Mouse (Mus musculus) spleen, adult 10 weeks (tissue): Measurements from ENCODE around the gene Slc5a2. TPM values are rescaled to one million over a fixed set of nuclear protein-coding genes. Genes with fewer than 3 reads are reported as not detected.

Source experiments
- polyA plus RNA-seq: library from polyadenylated mRNA; stranded (reverse); fragments of 350-450 nt; fragmentation: Illumina TruSeq; extraction: RNeasy Lipid Tissue Mini Kit (QIAGEN cat#74804); gene quantifications from one replicate; pipeline ENCODE4 v1.2.3, GENCODE M21; 2015; ENCODE audit warnings: low replicate concordance; ENCODE audit not compliant: insufficient read depth

Slc5a2 gene
- not detected for polyA plus RNA-seq

DNA sequence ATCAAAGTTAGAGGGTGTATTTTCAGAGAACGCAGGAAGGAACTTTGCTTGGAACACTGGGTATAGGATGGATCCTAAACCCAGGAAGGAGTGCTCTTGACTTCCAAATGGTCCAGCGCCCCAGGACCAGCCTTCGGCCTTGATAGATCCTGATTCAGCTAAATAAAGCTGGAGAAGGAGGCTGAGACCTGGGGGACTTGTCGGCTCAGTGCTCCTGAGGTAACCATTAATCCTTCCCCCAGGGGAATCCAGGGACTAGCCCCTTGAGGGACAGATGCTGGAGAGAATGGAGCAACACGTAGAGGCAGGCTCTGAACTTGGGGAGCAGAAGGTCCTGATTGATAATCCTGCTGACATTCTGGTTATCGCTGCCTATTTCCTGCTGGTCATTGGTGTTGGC, at the start of gene Slc5a2:
Gene Slc5a2, plus strand, starts transcription at position 247 of the 400 bp plus-strand sequence.

DNA sequence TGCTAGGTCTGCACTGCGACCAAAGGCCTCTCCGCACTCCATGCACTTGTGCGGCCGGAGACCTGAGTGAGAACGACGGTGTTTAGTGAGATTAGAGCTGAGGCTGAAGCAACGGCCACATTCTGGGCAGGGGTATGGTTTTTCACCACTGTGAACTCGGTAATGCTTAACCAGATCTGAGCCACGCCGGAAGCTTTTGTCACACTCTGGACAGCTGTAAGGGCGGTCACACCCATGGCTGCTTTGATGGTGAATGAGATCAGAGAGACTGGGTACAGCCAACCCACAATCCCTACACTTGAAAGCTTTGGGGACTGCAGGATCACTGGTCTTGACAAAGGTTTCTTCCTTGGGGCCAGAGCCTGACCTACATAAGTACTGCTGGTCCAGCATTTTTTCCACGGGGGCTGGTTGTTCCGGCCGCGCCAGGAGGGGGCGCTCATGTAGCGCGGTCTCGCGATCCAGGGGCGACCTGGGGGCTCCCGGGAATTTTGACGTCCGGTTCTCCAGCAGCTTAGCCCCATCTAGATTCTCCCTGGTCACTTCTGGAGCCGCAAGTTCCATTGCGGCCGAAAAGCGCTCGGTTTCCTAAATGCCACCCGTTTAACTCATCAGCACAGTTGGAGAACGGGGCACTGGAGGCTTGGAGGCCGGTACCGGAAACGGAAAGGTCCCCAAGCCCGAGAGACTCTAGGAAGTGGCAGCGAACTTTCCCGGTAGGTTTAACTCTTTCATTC, 28.4 kb upstream of the Slc5a2 start, which contains the start of gene Armc5:
Gene Armc5, plus strand, starts transcription at position 487 of the 737 bp plus-strand sequence.

DNA sequence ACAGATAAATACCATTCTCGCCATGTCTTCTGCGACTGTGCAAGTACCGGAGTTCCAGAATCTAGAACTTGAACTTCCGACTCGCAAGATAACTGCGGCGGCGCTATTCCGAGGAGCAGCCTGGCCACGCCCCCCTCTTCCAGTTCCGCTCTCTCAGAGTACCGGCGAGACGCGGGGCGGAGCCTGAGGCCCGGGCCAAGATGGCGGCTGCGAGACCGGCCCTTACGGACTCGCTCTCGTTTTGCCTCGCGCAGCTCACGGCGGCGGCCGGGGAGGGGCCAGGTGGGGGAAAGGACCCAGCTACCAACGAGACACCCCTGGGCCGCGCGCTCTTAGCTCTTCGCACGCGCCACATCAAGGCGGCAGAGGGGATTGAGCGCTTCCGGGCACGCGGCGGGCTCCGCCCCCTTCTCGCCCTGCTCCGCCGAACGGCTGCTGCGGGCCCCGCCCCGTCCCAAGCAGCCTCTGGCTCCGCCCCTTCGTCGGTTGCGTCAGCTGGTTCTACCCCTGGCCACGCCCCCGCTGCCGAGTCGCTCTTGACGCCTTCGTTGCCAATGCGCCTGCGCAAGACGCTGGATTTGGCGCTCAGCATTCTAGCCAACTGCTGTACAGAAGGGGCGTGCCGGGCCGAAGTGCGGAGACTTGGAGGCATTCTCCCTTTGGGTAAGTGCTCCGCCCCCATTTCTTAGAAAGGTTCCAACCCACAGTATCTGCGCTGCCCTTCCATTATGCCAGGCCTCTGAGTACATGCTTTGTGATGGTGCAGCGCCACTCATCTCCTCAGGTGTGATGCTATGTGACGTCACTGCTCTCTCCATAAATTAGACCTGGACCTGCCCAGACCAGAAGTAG, 27.3 kb upstream of the Slc5a2 start, which contains the start of gene 9130023H24Rik:
Gene 9130023H24Rik, minus strand, starts transcription at position 105 of the 852 bp plus-strand sequence.

DNA sequence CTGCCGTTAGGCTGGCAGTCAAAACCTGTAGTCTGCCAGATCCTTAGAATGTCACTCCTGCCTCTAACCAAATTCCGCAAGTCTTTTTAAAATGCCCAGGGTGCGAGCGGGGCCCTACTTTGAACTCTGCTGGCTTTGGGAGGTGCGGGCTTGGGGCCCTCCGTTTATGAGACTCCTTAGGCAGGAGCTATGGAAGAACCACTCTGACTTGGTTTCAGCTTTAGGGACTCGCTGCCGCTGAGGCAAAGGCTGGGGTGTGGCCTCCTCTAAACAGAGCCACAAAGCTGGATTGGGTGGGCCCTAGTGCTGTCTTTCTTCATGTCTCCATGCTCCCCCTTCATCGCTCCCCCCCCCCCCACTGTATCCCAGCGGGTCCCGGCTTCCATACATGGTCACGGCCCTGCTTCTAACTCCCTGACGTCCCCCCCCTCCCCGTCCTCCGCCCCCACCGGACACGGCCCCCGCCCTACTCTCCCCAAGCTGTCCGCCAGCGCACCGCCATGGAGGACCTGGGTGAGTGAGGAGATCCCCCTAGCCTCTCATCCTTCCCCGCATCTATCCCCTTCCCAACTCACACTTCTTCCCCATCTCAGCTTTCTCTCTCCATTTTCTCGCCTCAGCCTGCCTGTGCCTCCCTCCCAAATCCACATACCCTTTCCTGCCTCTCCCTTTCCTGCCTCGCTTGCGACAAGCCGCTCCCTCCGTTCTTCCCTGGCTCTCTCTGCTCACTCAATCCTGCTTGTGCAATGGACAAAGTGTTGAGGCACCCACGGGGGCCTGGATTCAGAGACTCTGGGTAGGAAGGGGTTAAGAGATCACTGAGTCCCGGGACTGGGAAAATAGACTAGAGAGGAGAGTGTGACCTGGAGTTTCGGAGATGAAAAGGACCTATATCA, 18.7 kb upstream of the Slc5a2 start, which contains the start of gene Tgfb1i1:
Gene Tgfb1i1, plus strand, starts transcription at position 317 of the 896 bp plus-strand sequence.

DNA sequence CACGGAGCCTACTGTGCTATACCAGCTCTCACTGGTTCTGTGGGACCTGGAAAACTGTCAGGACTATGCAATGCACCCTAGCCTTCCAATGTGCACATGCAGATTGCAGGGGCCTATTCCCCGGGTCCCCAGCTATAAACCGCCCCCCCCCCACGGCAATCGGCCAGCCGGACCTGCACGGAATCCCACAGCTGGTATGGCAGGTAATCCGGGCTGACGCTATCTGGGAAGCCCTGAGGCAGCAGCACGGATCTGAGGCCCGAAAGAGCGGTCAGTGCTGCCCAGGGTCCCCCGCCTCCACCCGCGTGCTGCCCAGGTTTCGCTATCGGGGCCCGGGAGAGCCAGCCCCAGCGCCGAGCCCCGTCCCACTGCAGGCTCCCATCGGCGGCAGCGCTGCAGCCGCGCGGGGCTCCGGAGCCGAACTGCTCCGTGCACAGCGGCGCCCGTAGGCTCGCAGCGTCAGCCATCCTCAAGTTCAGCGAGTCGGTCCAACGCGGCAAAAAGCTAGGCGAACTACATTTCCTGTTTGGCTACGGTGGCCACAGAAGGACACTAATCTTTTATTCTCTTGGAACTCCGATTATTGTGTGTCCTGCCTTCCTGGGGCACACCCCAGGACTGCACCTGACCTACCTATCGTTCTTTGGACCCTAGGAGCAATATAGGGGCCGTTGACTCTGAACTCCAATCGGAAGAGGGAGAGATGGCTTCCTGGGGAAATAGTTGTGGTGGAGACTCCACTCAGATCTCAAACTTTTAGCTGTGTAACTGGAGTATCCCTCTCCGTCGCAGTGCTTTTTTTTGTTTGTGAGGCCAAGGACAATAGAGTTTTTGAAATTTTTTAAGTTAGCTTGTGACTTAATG, 32.4 kb downstream of the Slc5a2 start, which contains the start of gene BC017158:
Gene BC017158, minus strand, starts transcription at position 554 of the 864 bp plus-strand sequence.

Other genes with a start within 250 kb of the Slc5a2 start
- 22.2 TPM for gene Itgam, start 203.0 kb upstream of the Slc5a2 start, polyA plus RNA-seq
- gene Gm49368, start 203.0 kb upstream of the Slc5a2 start, polyA plus RNA-seq: 2.1 TPM
- 99.5 TPM for gene Itgax, start 136.1 kb upstream of the Slc5a2 start, polyA plus RNA-seq
- 93.2 TPM for gene Itgad, start 111.3 kb upstream of the Slc5a2 start, polyA plus RNA-seq
- 0.69 TPM for gene Cox6a2, start 59.3 kb upstream of the Slc5a2 start, polyA plus RNA-seq
- gene Armc5, start 28.3 kb upstream of the Slc5a2 start, polyA plus RNA-seq: 3.1 TPM
- gene 9130023H24Rik, start 27.6 kb upstream of the Slc5a2 start, polyA plus RNA-seq: 5.1 TPM
- 13.0 TPM for gene Tgfb1i1, start 18.8 kb upstream of the Slc5a2 start, polyA plus RNA-seq
- gene BC017158, start 32.5 kb downstream of the Slc5a2 start, polyA plus RNA-seq: 21.1 TPM
- 160 TPM for gene Rgs10, start 153.1 kb downstream of the Slc5a2 start, polyA plus RNA-seq
- gene Tial1, start 196.1 kb downstream of the Slc5a2 start, polyA plus RNA-seq: 222 TPM